Mouse (Mus musculus) midbrain, embryonic 16.5 days (tissue): ENCODE measurements around the gene Prkce. TPM values are rescaled to one million over a fixed set of nuclear protein-coding genes. Genes with fewer than 3 reads are reported as not detected.

ENCODE experiments used
- ATAC-seq: fragments of 200-750 bp; cut with Nextera tagmentation; 2 replicates; pipeline ENCODE4 v1.8.0; 2017; ENCODE audit warnings: moderate TSS enrichment
- H3K27ac ChIP-seq: fragments of 300-500 bp; sonication (generic); 2 replicates; pipeline ENCODE4 v1.5.1; 2014; ENCODE audit warnings: mild to moderate bottlenecking, low read length, mixed read lengths
- H3K27me3 ChIP-seq: fragments of 300-500 bp; sonication (generic); 2 replicates; pipeline ENCODE4 v1.6.1; 2014; ENCODE audit warnings: low read depth, low read length, mixed read lengths; ENCODE audit not compliant: control insufficient read depth, insufficient read depth
- H3K36me3 ChIP-seq: fragments of 300-500 bp; sonication (generic); 2 replicates; pipeline ENCODE4 v1.6.1; 2014; ENCODE audit warnings: mild to moderate bottlenecking, low read length, moderate library complexity, mixed read lengths; ENCODE audit not compliant: control insufficient read depth, insufficient read depth
- H3K4me1 ChIP-seq: fragments of 300-500 bp; sonication (generic); 2 replicates; pipeline ENCODE4 v1.6.1; 2014; ENCODE audit warnings: mild to moderate bottlenecking, low read length, mixed read lengths; ENCODE audit not compliant: control insufficient read depth, insufficient read depth
- H3K4me2 ChIP-seq: fragments of 300-500 bp; sonication (generic); 2 replicates; pipeline ENCODE4 v1.6.1; 2014; ENCODE audit warnings: mild to moderate bottlenecking, low read length, mixed read lengths
- H3K4me3 ChIP-seq: fragments of 300-500 bp; sonication (generic); 2 replicates; pipeline ENCODE4 v1.5.1; 2014; ENCODE audit warnings: low read depth, mild to moderate bottlenecking, low read length, moderate library complexity, mixed read lengths
- H3K9ac ChIP-seq: fragments of 300-500 bp; sonication (generic); 2 replicates; pipeline ENCODE4 v1.6.1; 2014; ENCODE audit warnings: low read depth, low read length, mixed read lengths
- H3K9me3 ChIP-seq: fragments of 300-500 bp; sonication (generic); replicated peaks from 2 replicates; pipeline ENCODE4 v1.6.1; 2014; ENCODE audit warnings: mild to moderate bottlenecking, low read length, mixed read lengths; ENCODE audit not compliant: control insufficient read depth, poor library complexity, severe bottlenecking
- WGBS: fragments of 180-500 bp; shearing (Covaris S2); extraction: QIAGEN DNeasy Blood & Tissue Kit; methylation state at CpG from one replicate; pipeline ENCODE4 v1.1.7; 2014; 5-methylcytosine and 5-hydroxymethylcytosine counted together
- polyA plus RNA-seq: library from polyadenylated mRNA; unstranded; fragments of >200 nt; fragmentation: Nextera tagmentation; extraction: Ambion mirVana; gene quantifications from 2 replicates; pipeline ENCODE4 v1.2.1, GENCODE M21; 2015

The Prkce gene
- polyA plus RNA-seq, 1 experiment from 2014 or later: 41.5 TPM

GRCm38 (mm10) chr17:86458302-86458980 is 290.9 kb downstream of the Prkce start:
- Histone ChIP-seq H3K9me3 (no peaks in the 10 kb centered on the region), H3K4me2 (no peak overlapping the region), H3K4me3 (no peak overlapping the region), H3K9ac (no peak overlapping the region), H3K27me3 (no peaks in the 10 kb centered on the region), H3K4me1 (peaks cover 8% of the 10 kb centered on the region; the same call in 1 of the 2 replicates), H3K27ac (no peak overlapping the region), H3K36me3 (no peaks in the 10 kb centered on the region)
- WGBS: 85% methylated on average over 11 of the region's 11 CpGs
- ATAC-seq: no peak

- H3K36me3 ChIP-seq: no peaks in the 10 kb centered on the region
- no peaks in the 10 kb centered on the region for H3K9me3 ChIP-seq
- peaks cover 15% of the 10 kb centered on the region for H3K4me1 ChIP-seq
- H3K27me3 ChIP-seq: no peaks in the 10 kb centered on the region
- H3K4me2 ChIP-seq: no peak overlapping the region
- 64% methylated on average over 17 of the region's 17 CpGs for WGBS
- peak; percentile 64 for ATAC-seq
- peak overlapping the region; percentile 20; the same call in 1 of the 2 replicates for H3K27ac ChIP-seq
- H3K9ac ChIP-seq: no peak overlapping the region
- H3K4me3 ChIP-seq: no peak overlapping the region
These were observed 293.3 kb downstream of the Prkce start for GRCm38 (mm10) chr17:86460645-86461430.

GRCm38 (mm10) chr17:86463369-86463768 is 295.8 kb downstream of the Prkce start:
- ATAC-seq: no peak
- Histone ChIP-seq H3K36me3 (no peaks in the 10 kb centered on the region), H3K4me3 (no peak overlapping the region), H3K9me3 (no peaks in the 10 kb centered on the region), H3K4me2 (no peak overlapping the region), H3K27me3 (no peaks in the 10 kb centered on the region), H3K4me1 (peaks cover 20% of the 10 kb centered on the region), H3K27ac (no peak overlapping the region), H3K9ac (no peak overlapping the region)
- 71% methylated on average over 3 of the region's 3 CpGs for WGBS

GRCm38 (mm10) chr17:86464197-86464596 is 296.6 kb downstream of the Prkce start:
- 97% methylated on average over 8 of the region's 8 CpGs for WGBS

GRCm38 (mm10) chr17:86464689-86465363 is 297.2 kb downstream of the Prkce start:
- Histone ChIP-seq H3K4me2 (no peak overlapping the region), H3K4me1 (peaks cover 25% of the 10 kb centered on the region), H3K27me3 (no peaks in the 10 kb centered on the region), H3K9ac (no peak overlapping the region), H3K36me3 (no peaks in the 10 kb centered on the region), H3K4me3 (no peak overlapping the region), H3K9me3 (no peaks in the 10 kb centered on the region), H3K27ac (0 out of 2 replicates have a peak overlapping the region, but pooled peaks have one; percentile 9)
- ATAC-seq: no peak
- WGBS: 35% methylated on average over 16 of the region's 16 CpGs

More at GRCm38 (mm10) chr17:86464197-86464596, 296.6 kb downstream of the Prkce start:
- H3K4me2 ChIP-seq: no peak overlapping the region
- no peaks in the 10 kb centered on the region for H3K27me3 ChIP-seq
- no peaks in the 10 kb centered on the region for H3K9me3 ChIP-seq
- no peak overlapping the region for H3K27ac ChIP-seq
- H3K4me1 ChIP-seq: peaks cover 24% of the 10 kb centered on the region
- no peak for ATAC-seq
- no peak overlapping the region for H3K9ac ChIP-seq
- H3K36me3 ChIP-seq: no peaks in the 10 kb centered on the region
- no peak overlapping the region for H3K4me3 ChIP-seq

GRCm38 (mm10) chr17:86465865-86466264 is 298.3 kb downstream of the Prkce start:
- H3K27ac ChIP-seq: no peak overlapping the region
- ATAC-seq: no peak
- no peaks in the 10 kb centered on the region for H3K27me3 ChIP-seq
- H3K4me2 ChIP-seq: no peak overlapping the region
- no peak overlapping the region for H3K4me3 ChIP-seq
- H3K36me3 ChIP-seq: no peaks in the 10 kb centered on the region
- 20% methylated on average over 13 of the region's 13 CpGs for WGBS
- H3K9ac ChIP-seq: no peak overlapping the region
- no peaks in the 10 kb centered on the region for H3K9me3 ChIP-seq
- peaks cover 18% of the 10 kb centered on the region for H3K4me1 ChIP-seq

GRCm38 (mm10) chr17:86466412-86466811 is 298.8 kb downstream of the Prkce start:
- Histone ChIP-seq H3K9ac (no peak overlapping the region), H3K9me3 (no peaks in the 10 kb centered on the region), H3K27ac (no peak overlapping the region), H3K4me1 (peaks cover 17% of the 10 kb centered on the region), H3K4me2 (no peak overlapping the region), H3K27me3 (no peaks in the 10 kb centered on the region), H3K36me3 (no peaks in the 10 kb centered on the region), H3K4me3 (no peak overlapping the region)
- WGBS: 31% methylated on average over 7 of the region's 7 CpGs
- no peak for ATAC-seq

GRCm38 (mm10) chr17:86466871-86467270 is 299.3 kb downstream of the Prkce start:
- H3K4me3 ChIP-seq: no peak overlapping the region
- H3K4me1 ChIP-seq: peaks cover 17% of the 10 kb centered on the region
- ATAC-seq: no peak
- no peaks in the 10 kb centered on the region for H3K36me3 ChIP-seq
- H3K27me3 ChIP-seq: no peaks in the 10 kb centered on the region
- WGBS: 27% methylated on average over 7 of the region's 7 CpGs
- no peaks in the 10 kb centered on the region for H3K9me3 ChIP-seq
- no peak overlapping the region for H3K4me2 ChIP-seq
- no peak overlapping the region for H3K27ac ChIP-seq
- H3K9ac ChIP-seq: no peak overlapping the region
